Mouse (Mus musculus) central nervous system, embryonic 18 days (tissue): ENCODE measurements around the gene Abhd4. TPM values are rescaled to one million over a fixed set of nuclear protein-coding genes. Genes with fewer than 3 reads are reported as not detected.

Experiments used
- polyA plus RNA-seq: library from polyadenylated mRNA; depleted of rRNA; stranded (reverse); fragments of >200 nt; gene quantifications from 2 replicates; pipeline ENCODE4 v1.2.3, GENCODE M21; 2012; rRNA removed

Gene Abhd4
- polyA plus RNA-seq: 20.1 and 22.3 TPM in 2 replicates

GRCm38 (mm10) chr14:54253741-54254291, at the start of gene Abhd4, which contains the start of gene Dad1:
Abhd4 (plus strand) TSS chr14:54254188.
Dad1 (minus strand) TSS chr14:54254104.

GRCm38 (mm10) chr14:54284839-54285238, 30.9 kb downstream of the Abhd4 start, which contains the start of gene Olfr49:
Olfr49 (minus strand) TSS chr14:54284939.

Other genes with a start within 250 kb of the Abhd4 start
- 231 and 238 TPM in 2 replicates for gene Dad1, start 84 bp upstream of the Abhd4 start, polyA plus RNA-seq
- gene Olfr49, start 30.8 kb downstream of the Abhd4 start, polyA plus RNA-seq: 0.01 TPM in 1 of 2 replicates, not detected in the other
- gene Oxa1l, start 106.6 kb downstream of the Abhd4 start, polyA plus RNA-seq: 83.9 and 86.0 TPM in 2 replicates
- 3.2 and 4.4 TPM in 2 replicates for gene Slc7a7, start 163.6 kb downstream of the Abhd4 start, polyA plus RNA-seq
- 261 and 274 TPM in 2 replicates for gene Mrpl52, start 172.7 kb downstream of the Abhd4 start, polyA plus RNA-seq
- gene Mmp14, start 177.4 kb downstream of the Abhd4 start, polyA plus RNA-seq: 52.9 and 57.1 TPM in 2 replicates
- 29.7 and 31.7 TPM in 2 replicates for gene Lrp10, start 209.9 kb downstream of the Abhd4 start, polyA plus RNA-seq
- 17.0 and 19.6 TPM in 2 replicates for gene Rem2, start 221.9 kb downstream of the Abhd4 start, polyA plus RNA-seq